ENCODE assay signal across 12 mouse cellular contexts in the genomic region with DNA sequence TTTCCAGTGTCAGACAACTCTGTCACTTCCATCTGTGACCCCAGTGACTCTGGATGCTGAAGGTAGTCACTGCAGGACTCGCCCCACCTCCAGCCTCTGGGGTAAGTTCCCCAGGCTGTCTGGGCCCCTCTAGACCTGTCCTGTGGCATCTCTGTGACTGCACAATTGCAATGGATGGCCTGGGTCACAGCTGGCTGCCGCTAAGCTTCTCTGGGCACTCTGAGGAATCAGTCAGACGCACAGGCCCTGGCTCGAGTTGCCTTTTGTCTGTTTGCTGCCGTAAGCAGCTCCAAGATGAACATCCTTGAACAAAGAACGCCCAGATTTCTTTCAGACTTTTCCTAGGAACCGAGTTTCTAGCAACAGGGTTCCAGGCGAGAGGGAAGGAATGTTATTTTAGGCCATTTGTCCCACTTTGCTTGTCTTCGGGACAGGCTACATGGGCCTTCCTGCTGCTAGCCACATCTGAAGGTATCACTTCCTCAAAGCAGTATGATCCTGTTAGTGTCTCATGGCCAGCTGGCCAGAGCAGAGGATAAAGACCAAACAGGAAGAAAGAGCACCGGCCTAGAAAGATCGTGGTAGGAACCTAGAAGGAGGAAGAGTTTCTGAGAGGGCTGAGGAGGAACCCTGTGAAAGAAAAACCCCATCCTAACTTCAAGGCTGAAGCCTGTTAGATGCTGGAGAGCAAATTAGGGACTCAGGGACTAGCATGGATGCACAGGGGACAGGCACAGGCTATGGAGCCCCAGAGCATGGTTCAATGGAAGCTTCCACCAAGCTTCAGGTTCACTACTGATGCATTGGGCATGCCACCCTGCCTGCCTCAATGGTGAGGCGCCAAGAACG. TPM values are rescaled to one million over a fixed set of nuclear protein-coding genes. Genes with fewer than 3 reads are reported as not detected.
DNase-seq lines count a peak whose midpoint lies in the region; TF ChIP-seq lines count a peak whose summit lies in the region.
"Had no signal": no experiment of that assay in that cellular context is flagged by ENCODE, and none has a peak within 500 bp of the region (broad histone marks: within the 10 kb centered on the region; RNA-seq: fewer than 3 reads in every experiment).

No protein-coding gene starts in this region.

- H3K27ac ChIP-seq in bone marrow macrophage, adult 2 months (ENCODE audit: insufficient read depth, low read depth, low read length) = peak overlapping the region; percentile 74
- peak overlapping the region; percentile 60 for H3K27ac ChIP-seq in macrophage
- H3K27ac ChIP-seq: heart, embryonic 15.5 days; intestine, embryonic 15.5 days had no signal

- H3K4me1 ChIP-seq in bone marrow macrophage, adult 2 months (ENCODE audit: control insufficient read depth, insufficient read depth, low read length) = peaks cover 36% of the 10 kb centered on the region
- H3K4me1 ChIP-seq: heart, embryonic 15.5 days; intestine, embryonic 15.5 days had no signal

- peak; percentile 63 for DNase-seq in layer of hippocampus, adult 9-11 months
- no peak for DNase-seq in layer of hippocampus, postnatal 10 days (ENCODE audit: low spot score in 2 of 2)
- DNase-seq in B cell, adult 2 months = peak; percentile 59
- no peak for DNase-seq in urinary bladder, postnatal 4 days (ENCODE audit: low spot score in 2 of 2)
- no peak for DNase-seq in retina, postnatal 1 day
- DNase-seq: cerebellum, postnatal 14 days; kidney, postnatal 25 days; thymus, adult 18-20 months had no signal

- no peak overlapping the region for H3K4me3 ChIP-seq in bone marrow macrophage, adult 2 months (ENCODE audit: insufficient read depth, low read length)
- no peak overlapping the region for H3K4me3 ChIP-seq in macrophage (ENCODE audit: inconsistent target)
- H3K4me3 ChIP-seq: heart, embryonic 15.5 days; intestine, embryonic 15.5 days had no signal

- H3K36me3 ChIP-seq in macrophage (ENCODE audit: inconsistent target) = no peaks in the 10 kb centered on the region
- H3K36me3 ChIP-seq: heart, embryonic 15.5 days; intestine, embryonic 15.5 days had no signal

- no peak for TF ChIP-seq CTCF in bone marrow macrophage, adult 2 months (IDR thresholded peaks at IDR 0.05; ENCODE audit: low read depth, low read length)

- 35% methylated on average over 13 of the region's 13 CpGs for WGBS in macrophage (ENCODE audit: missing documents)

- no peaks in the 10 kb centered on the region for H3K79me2 ChIP-seq in macrophage (ENCODE audit: inconsistent target)

- TF ChIP-seq POLR2A in bone marrow macrophage, adult 2 months (IDR thresholded peaks at IDR 0.05; ENCODE audit: borderline replicate concordance, low read depth, low read length) = no peak

RNA-seq across cellular contexts. Expression of gene Hrh2, which starts 31.2 kb away (rescaled TPM):
- total RNA-seq in layer of hippocampus, postnatal 10 days (2021) = 1 to 10 TPM; 4.4 to 4.7 TPM
- 0.25 and 0.46 TPM in 2 replicates for polyA plus RNA-seq in bone marrow macrophage, adult 2 months (2012; ENCODE audit: insufficient read depth, insufficient read length, missing spikeins)
- total RNA-seq in macrophage (2018; cell fraction: chromatin; rRNA removed) = 10 to 100 TPM in 1 of 26 experiments, 1 to 10 TPM in 15, under 1 TPM in 9, not detected in 1; 0.21 to 10.4 (median 2.4) TPM
- 1 to 10 TPM in 13 of 26 experiments, under 1 TPM in 13; 0.24 to 5.3 (median 1.4) TPM for total RNA-seq in macrophage (2018; cell fraction: cytosol; rRNA removed)
- total RNA-seq in macrophage (2018; cell fraction: nucleus; rRNA removed) = 10 to 100 TPM in 3 of 26 experiments, 1 to 10 TPM in 14, under 1 TPM in 9; 0.34 to 12.6 (median 3.5) TPM
- polyA plus RNA-seq in macrophage (2018) = 0.34 to 0.64 TPM (median 0.52 TPM) in 3 replicates

Comparison
In these comparisons a context has a peak if more than half of its experiments do, and no peak if none do; other contexts are left out.
1. DNase-seq: peak in layer of hippocampus, adult 9-11 months (single experiment) and B cell, adult 2 months (2 of 2); none in layer of hippocampus, postnatal 10 days (0 of 2), urinary bladder, postnatal 4 days (0 of 2) and retina, postnatal 1 day (single experiment).